Mouse (Mus musculus) myocyte (in vitro differentiated cells): ENCODE results near the gene Slc17a3.

Experiments used
- MYOD1 ChIP-seq, 3 experiments: IDR thresholded peaks; one replicate each; pipeline ENCODE4 v1.6.1; 2011; ENCODE audit warnings: control low read depth in 2 of 3, low read depth in 2 of 3, mild to moderate bottlenecking in 2 of 3, moderate library complexity in 1 of 3; ENCODE audit not compliant: insufficient read length in 2 of 3, control insufficient read depth in 1 of 3
- POLR2A ChIP-seq: IDR thresholded peaks from one replicate; pipeline ENCODE4 v1.6.1; 2011; ENCODE audit warnings: low read depth, mild to moderate bottlenecking, control low read depth, moderate library complexity; ENCODE audit not compliant: insufficient read length

DNA sequence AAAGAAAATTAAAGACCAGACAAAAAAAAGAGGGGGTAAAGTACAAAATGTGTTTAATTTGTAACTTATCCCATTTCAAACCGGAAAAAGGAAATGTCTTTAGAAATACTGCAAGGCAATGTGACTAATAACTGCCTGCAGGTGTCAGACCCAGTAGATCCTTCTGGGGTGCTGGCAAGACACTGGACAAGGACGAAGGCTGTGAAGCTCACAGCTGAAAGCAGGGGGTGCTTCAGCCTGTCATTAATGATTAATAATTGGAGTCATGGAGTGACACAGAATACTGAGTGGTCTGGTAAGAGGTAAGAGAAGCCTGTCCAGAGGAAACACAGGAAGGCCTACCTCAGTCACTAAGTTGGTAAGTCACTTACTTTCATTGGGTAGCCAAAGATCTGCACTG lies at the start of gene Slc17a3:
- no peak for TF ChIP-seq MYOD1 (IDR thresholded peaks at IDR 0.05; ENCODE audit: control insufficient read depth in 1 of 3, insufficient read length in 2 of 3, low read depth in 2 of 3)
- TF ChIP-seq POLR2A: no peak
